17 mouse cellular contexts compared by ENCODE assay signal in genomic region chr5:66510716-66511115, GRCm38 (mm10).
DNase-seq lines count a peak whose midpoint lies in the region; ATAC-seq and TF ChIP-seq lines count a peak whose summit lies in the region.
"Had no signal": no experiment of that assay in that cellular context is flagged by ENCODE, and none has a peak within 500 bp of the region (broad histone marks: within the 10 kb centered on the region; RNA-seq: fewer than 3 reads in every experiment).

No protein-coding gene starts in this region.

- ATAC-seq in kidney, embryonic 14.5 days (ENCODE audit: low FRiP score, low TSS enrichment), result no peak
- peak; percentile 28; the same call in 1 of the 2 replicates for ATAC-seq in lung, postnatal 0 days
- ATAC-seq in hindbrain, embryonic 14.5 days (ENCODE audit: low FRiP score), result no peak
- ATAC-seq: forebrain, postnatal 0 days; intestine, embryonic 15.5 days; liver, postnatal 0 days; midbrain, embryonic 16.5 days had no signal

- TF ChIP-seq EP300 in lung, postnatal 0 days (IDR thresholded peaks at IDR 0.05), result no peak

- no peak overlapping the region for H3K9ac ChIP-seq in kidney, embryonic 14.5 days (ENCODE audit: low read depth, low read length)
- H3K9ac ChIP-seq in lung, postnatal 0 days (replicated peaks; ENCODE audit: low read depth), result no peak overlapping the region
- no peak overlapping the region for H3K9ac ChIP-seq in hindbrain, embryonic 14.5 days
- H3K9ac ChIP-seq: embryonic facial prominence, embryonic 13.5 days; forebrain, postnatal 0 days; hindbrain, embryonic 13.5 days; intestine, embryonic 15.5 days; liver, postnatal 0 days; neural tube, embryonic 15.5 days had no signal

- intact Hi-C loops in heart, postnatal 10 days (cut with DNase I), result no loop called here

- H3K9me3 ChIP-seq in kidney, embryonic 14.5 days (ENCODE audit: control insufficient read depth, low read length), result no peaks in the 10 kb centered on the region
- no peaks in the 10 kb centered on the region for H3K9me3 ChIP-seq in lung, postnatal 0 days (ENCODE audit: low read length)
- no peaks in the 10 kb centered on the region for H3K9me3 ChIP-seq in hindbrain, embryonic 10.5 days
- no peaks in the 10 kb centered on the region for H3K9me3 ChIP-seq in hindbrain, embryonic 14.5 days (ENCODE audit: control insufficient read depth, low read length)
- H3K9me3 ChIP-seq: embryonic facial prominence, embryonic 13.5 days; hindbrain, embryonic 13.5 days; intestine, embryonic 15.5 days; neural tube, embryonic 15.5 days had no signal

- no peak overlapping the region for H3K4me3 ChIP-seq in kidney, adult 2 months (ENCODE audit: insufficient read depth, low read depth, low read length)
- no peak overlapping the region for H3K4me3 ChIP-seq in kidney, embryonic 14.5 days (ENCODE audit: low read length)
- no peak overlapping the region for H3K4me3 ChIP-seq in lung, postnatal 0 days (ENCODE audit: low read depth, low read length)
- no peak overlapping the region for H3K4me3 ChIP-seq in hindbrain, embryonic 10.5 days
- no peak overlapping the region for H3K4me3 ChIP-seq in hindbrain, embryonic 14.5 days (replicated peaks; ENCODE audit: low read length)
- H3K4me3 ChIP-seq: embryonic facial prominence, embryonic 13.5 days; hindbrain, embryonic 13.5 days; intestine, embryonic 15.5 days; neural tube, embryonic 15.5 days had no signal

- peaks cover 24% of the 10 kb centered on the region for H3K4me1 ChIP-seq in kidney, adult 2 months (ENCODE audit: control insufficient read depth, insufficient read depth, low read length)
- H3K4me1 ChIP-seq in kidney, embryonic 14.5 days (ENCODE audit: control insufficient read depth, insufficient read depth, low read length), result no peaks in the 10 kb centered on the region
- H3K4me1 ChIP-seq in lung, postnatal 0 days (ENCODE audit: insufficient read depth, low read depth, low read length), result no peaks in the 10 kb centered on the region
- no peaks in the 10 kb centered on the region for H3K4me1 ChIP-seq in hindbrain, embryonic 10.5 days (replicated peaks)
- H3K4me1 ChIP-seq in hindbrain, embryonic 14.5 days (replicated peaks; ENCODE audit: control insufficient read depth, insufficient read depth, low read length), result no peaks in the 10 kb centered on the region
- H3K4me1 ChIP-seq: hindbrain, embryonic 13.5 days; intestine, embryonic 15.5 days; neural tube, embryonic 15.5 days had no signal

- H3K36me3 ChIP-seq in kidney, adult 2 months (ENCODE audit: control insufficient read depth, insufficient read depth, low read length), result no peaks in the 10 kb centered on the region
- H3K36me3 ChIP-seq in kidney, embryonic 14.5 days (ENCODE audit: control insufficient read depth, insufficient read depth, low read length), result no peaks in the 10 kb centered on the region
- no peaks in the 10 kb centered on the region for H3K36me3 ChIP-seq in lung, postnatal 0 days (ENCODE audit: insufficient read depth, low read length)
- no peaks in the 10 kb centered on the region for H3K36me3 ChIP-seq in hindbrain, embryonic 10.5 days
- no peaks in the 10 kb centered on the region for H3K36me3 ChIP-seq in hindbrain, embryonic 14.5 days (replicated peaks; ENCODE audit: control insufficient read depth, insufficient read depth)
- H3K36me3 ChIP-seq: embryonic facial prominence, embryonic 13.5 days; hindbrain, embryonic 13.5 days; intestine, embryonic 15.5 days; neural tube, embryonic 15.5 days had no signal

- H3K4me2 ChIP-seq in kidney, embryonic 14.5 days (replicated peaks; ENCODE audit: low read depth, low read length), result no peak overlapping the region
- no peak overlapping the region for H3K4me2 ChIP-seq in lung, postnatal 0 days (replicated peaks; ENCODE audit: low read depth, low read length)
- no peak overlapping the region for H3K4me2 ChIP-seq in hindbrain, embryonic 14.5 days (replicated peaks)
- H3K4me2 ChIP-seq: embryonic facial prominence, embryonic 13.5 days; hindbrain, embryonic 13.5 days; intestine, embryonic 15.5 days; neural tube, embryonic 15.5 days had no signal

- no peak for TF ChIP-seq CTCF in kidney, adult 2 months (conservative IDR thresholded peaks at IDR 0.05; ENCODE audit: insufficient read depth, insufficient read length, low read depth, low read length)
- TF ChIP-seq CTCF in lung, postnatal 0 days (IDR thresholded peaks at IDR 0.05), result no peak

- 68% methylated on average over 7 of the region's 7 CpGs for WGBS in kidney, adult 2 months
- WGBS in kidney, embryonic 14.5 days, result 73% methylated on average over 7 of the region's 7 CpGs
- WGBS in lung, postnatal 0 days, result 49% methylated on average over 7 of the region's 7 CpGs
- WGBS in hindbrain, embryonic 10.5 days, result 79% methylated on average over 7 of the region's 7 CpGs
- 88% methylated on average over 7 of the region's 7 CpGs for WGBS in hindbrain, embryonic 14.5 days

- no peak for TF ChIP-seq POLR2A in kidney, adult 2 months (IDR thresholded peaks at IDR 0.05; ENCODE audit: low read depth, low read length)

- DNase-seq in kidney, adult 2 months, result peak; percentile 61
- DNase-seq in lung, postnatal 0 days (ENCODE audit: low spot score), result no peak
- no peak for DNase-seq in lung, adult 18-20 months
- DNase-seq in heart, postnatal 10 days, result peak; percentile 42 to 43
- DNase-seq in hindbrain, embryonic 10.5 days (ENCODE audit: low spot score), result no peak
- no peak for DNase-seq in hindbrain, embryonic 14.5 days (ENCODE audit: low spot score)
- DNase-seq: cerebellum, adult 9-11 months; forebrain, postnatal 0 days; liver, postnatal 0 days; right cerebral cortex, postnatal 14 days; thymus, postnatal 36 days had no signal

- peak overlapping the region; percentile 46; the same call in 1 of the 2 replicates for H3K27ac ChIP-seq in kidney, adult 2 months (ENCODE audit: insufficient read depth, low read depth, low read length)
- H3K27ac ChIP-seq in kidney, embryonic 14.5 days (ENCODE audit: low read depth, low read length), result no peak overlapping the region
- no peak overlapping the region for H3K27ac ChIP-seq in lung, postnatal 0 days (ENCODE audit: low read length)
- H3K27ac ChIP-seq in hindbrain, embryonic 10.5 days, result no peak overlapping the region; the same call in 1 of the 2 replicates
- H3K27ac ChIP-seq in hindbrain, embryonic 14.5 days, result no peak overlapping the region
- H3K27ac ChIP-seq: hindbrain, embryonic 13.5 days; intestine, embryonic 15.5 days; neural tube, embryonic 15.5 days had no signal

- H3K27me3 ChIP-seq in kidney, adult 2 months (replicated peaks; ENCODE audit: control insufficient read depth, insufficient read depth, low read length), result no peaks in the 10 kb centered on the region
- H3K27me3 ChIP-seq in kidney, embryonic 14.5 days (ENCODE audit: control insufficient read depth, insufficient read depth, low read length), result no peaks in the 10 kb centered on the region
- no peaks in the 10 kb centered on the region for H3K27me3 ChIP-seq in lung, postnatal 0 days (replicated peaks; ENCODE audit: insufficient read depth, low read length)
- no peaks in the 10 kb centered on the region for H3K27me3 ChIP-seq in hindbrain, embryonic 10.5 days (ENCODE audit: insufficient read depth, poor library complexity, severe bottlenecking)
- H3K27me3 ChIP-seq in hindbrain, embryonic 14.5 days (ENCODE audit: control insufficient read depth, insufficient read depth, low read length), result no peaks in the 10 kb centered on the region
- H3K27me3 ChIP-seq: embryonic facial prominence, embryonic 13.5 days; hindbrain, embryonic 13.5 days; intestine, embryonic 15.5 days; neural tube, embryonic 15.5 days had no signal

Comparison
In these comparisons a context has a peak if more than half of its experiments do, and no peak if none do; other contexts are left out.
1. DNase-seq: peak in kidney, adult 2 months (single experiment) and heart, postnatal 10 days (2 of 2); none in lung, postnatal 0 days (single experiment), lung, adult 18-20 months (0 of 2), hindbrain, embryonic 10.5 days (single experiment) and hindbrain, embryonic 14.5 days (single experiment).